21 mouse cellular contexts compared by ENCODE assay signal in the genomic region with DNA sequence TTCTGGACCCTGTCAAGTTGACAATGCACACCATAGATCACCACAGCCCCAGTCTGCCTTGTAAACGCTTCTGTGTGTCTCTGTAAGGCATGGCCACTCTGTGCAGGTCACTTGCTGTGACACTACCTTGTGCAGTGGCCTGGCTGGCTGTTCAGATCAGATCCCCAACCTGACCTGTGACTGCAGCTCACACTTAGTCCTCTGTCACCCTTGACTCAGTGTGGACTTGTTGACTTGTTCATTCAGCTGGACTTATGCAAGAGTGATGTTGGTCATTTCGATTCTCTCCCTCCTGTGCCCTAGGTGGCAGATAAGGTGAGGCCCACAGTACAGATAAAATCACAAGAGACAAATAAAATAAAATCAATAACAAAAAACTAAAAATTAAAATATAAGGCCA. TPM values are rescaled to one million over a fixed set of nuclear protein-coding genes. Genes with fewer than 3 reads are reported as not detected.
"Had no signal": no experiment of that assay in that cellular context is flagged by ENCODE, and none has a peak within 500 bp of the region (broad histone marks: within the 10 kb centered on the region; RNA-seq: fewer than 3 reads in every experiment).

No protein-coding gene starts in this region.

- ATAC-seq: midbrain, embryonic 16.5 days had no signal

- H3K9me3 ChIP-seq: midbrain, embryonic 10.5 days; midbrain, embryonic 12.5 days; neural tube, embryonic 13.5 days; neural tube, embryonic 15.5 days had no signal

- H3K27me3 ChIP-seq: midbrain, embryonic 12.5 days; neural tube, embryonic 13.5 days; neural tube, embryonic 15.5 days had no signal

- H3K9ac ChIP-seq: lung, embryonic 14.5 days; midbrain, embryonic 12.5 days; neural tube, embryonic 13.5 days; neural tube, embryonic 15.5 days had no signal

- H3K4me2 ChIP-seq: lung, embryonic 14.5 days; midbrain, embryonic 12.5 days; neural tube, embryonic 13.5 days; neural tube, embryonic 15.5 days had no signal

- H3K27ac ChIP-seq: midbrain, embryonic 10.5 days; midbrain, embryonic 12.5 days; neural tube, embryonic 13.5 days; neural tube, embryonic 15.5 days had no signal

- H3K36me3 ChIP-seq: midbrain, embryonic 10.5 days; midbrain, embryonic 12.5 days; neural tube, embryonic 13.5 days; neural tube, embryonic 15.5 days had no signal

- H3K4me3 ChIP-seq: midbrain, embryonic 10.5 days; midbrain, embryonic 12.5 days; myocyte; neural tube, embryonic 13.5 days; neural tube, embryonic 15.5 days had no signal

- DNase-seq: lung, adult 18-20 months; lung, embryonic 14.5 days; lung, postnatal 10 days; lung, postnatal 4 days; midbrain, embryonic 14.5 days; retina, postnatal 1 day; right cerebral cortex, adult 18-20 months; right cerebral cortex, postnatal 25 days; right cerebral cortex, postnatal 4 days; spleen, adult 18-20 months; thymus, adult 18-20 months; thymus, postnatal 14 days; thymus, postnatal 36 days had no signal

RNA-seq across cellular contexts. Expression of a gene that starts 34.1 kb away (rescaled TPM):
- total RNA-seq: megakaryocyte, adult 5-6 weeks; megakaryocyte-erythroid progenitor cell, adult 5-6 weeks had no signal
- polyA plus RNA-seq: myocyte had no signal

RNA-seq across cellular contexts. Expression of a gene that starts 35.0 kb away (rescaled TPM):
- total RNA-seq: megakaryocyte-erythroid progenitor cell, adult 5-6 weeks had no signal
